Mouse (Mus musculus): ENCODE measurements at regions not wholly inside any gene's neighbourhood (a gene's known extent, or its start where the extent isn't known, plus 50 kb on each side); places are given as distances from the start of the nearest gene placed in this dataset.

DNA sequence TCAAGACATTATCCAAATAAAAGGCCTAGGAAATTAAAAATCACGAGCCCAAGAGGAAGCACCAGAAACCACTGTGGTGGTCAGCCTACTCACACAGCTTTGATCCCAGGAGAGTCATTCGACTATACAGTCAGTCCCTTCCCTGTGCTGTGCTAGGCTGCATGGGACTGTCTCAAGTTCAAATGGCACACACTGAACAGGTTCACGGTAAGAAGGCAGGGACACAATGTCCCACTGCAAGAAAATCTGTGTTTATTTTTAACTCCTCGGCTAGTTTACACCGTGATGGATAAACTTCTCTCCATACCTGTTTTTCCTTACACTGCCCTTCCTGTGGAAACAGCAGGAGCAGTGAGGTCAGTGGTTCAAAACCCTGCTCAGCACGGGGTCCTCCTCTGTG, 165.2 kb upstream of the Klf14 start:
- H3K4me1 ChIP-seq (ENCODE audit: insufficient read depth, low read length) = 0 out of 2 replicates have a peak, but pooled peaks cover 2% of the 10 kb centered on the region
- H3K36me3 ChIP-seq (ENCODE audit: insufficient read depth, low read length) = no peaks in the 10 kb centered on the region
- no peak overlapping the region for H3K4me2 ChIP-seq (replicated peaks; ENCODE audit: low read depth, low read length)
- H3K9me3 ChIP-seq (ENCODE audit: low read length) = no peaks in the 10 kb centered on the region
- H3K27me3 ChIP-seq (ENCODE audit: insufficient read depth, low read length) = no peaks in the 10 kb centered on the region
- no peak for ATAC-seq (ENCODE audit: low FRiP score, low TSS enrichment)
- H3K27ac ChIP-seq (ENCODE audit: low read length) = no peak overlapping the region
- 67% methylated on average over 6 of the region's 6 CpGs for WGBS
- H3K4me3 ChIP-seq (ENCODE audit: low read length) = no peak overlapping the region
- H3K9ac ChIP-seq (replicated peaks; ENCODE audit: low read length) = no peak overlapping the region

DNA sequence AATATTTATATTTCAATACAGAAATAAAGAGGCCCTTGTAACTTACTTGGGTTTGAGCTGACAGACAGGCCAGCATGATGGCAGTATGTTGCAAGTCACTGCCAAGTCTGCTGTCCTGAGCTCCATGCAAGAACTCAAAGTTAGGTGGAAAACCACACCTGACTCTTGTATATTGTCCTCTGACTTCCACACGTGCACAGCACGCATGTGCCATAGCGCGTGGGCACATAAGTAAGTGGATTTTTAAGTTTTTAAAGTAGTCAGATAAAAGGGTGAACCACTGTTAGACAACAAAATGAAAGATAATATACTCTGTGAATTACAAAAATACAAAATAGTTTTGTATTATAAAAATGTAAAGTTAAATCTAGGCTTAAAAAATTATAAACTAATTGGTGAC, 166.0 kb upstream of the Klf14 start:
- 91% methylated on average over 4 of the region's 4 CpGs for WGBS
- no peaks in the 10 kb centered on the region for H3K9me3 ChIP-seq (ENCODE audit: low read length)
- H3K9ac ChIP-seq (replicated peaks; ENCODE audit: low read length) = no peak overlapping the region
- ATAC-seq (ENCODE audit: low FRiP score, low TSS enrichment) = no peak
- 0 out of 2 replicates have a peak, but pooled peaks cover 2% of the 10 kb centered on the region for H3K4me1 ChIP-seq (ENCODE audit: insufficient read depth, low read length)
- no peak overlapping the region for H3K4me3 ChIP-seq (ENCODE audit: low read length)
- H3K36me3 ChIP-seq (ENCODE audit: insufficient read depth, low read length) = no peaks in the 10 kb centered on the region
- H3K4me2 ChIP-seq (replicated peaks; ENCODE audit: low read depth, low read length) = no peak overlapping the region
- no peak overlapping the region for H3K27ac ChIP-seq (ENCODE audit: low read length)
- no peaks in the 10 kb centered on the region for H3K27me3 ChIP-seq (ENCODE audit: insufficient read depth, low read length)

DNA sequence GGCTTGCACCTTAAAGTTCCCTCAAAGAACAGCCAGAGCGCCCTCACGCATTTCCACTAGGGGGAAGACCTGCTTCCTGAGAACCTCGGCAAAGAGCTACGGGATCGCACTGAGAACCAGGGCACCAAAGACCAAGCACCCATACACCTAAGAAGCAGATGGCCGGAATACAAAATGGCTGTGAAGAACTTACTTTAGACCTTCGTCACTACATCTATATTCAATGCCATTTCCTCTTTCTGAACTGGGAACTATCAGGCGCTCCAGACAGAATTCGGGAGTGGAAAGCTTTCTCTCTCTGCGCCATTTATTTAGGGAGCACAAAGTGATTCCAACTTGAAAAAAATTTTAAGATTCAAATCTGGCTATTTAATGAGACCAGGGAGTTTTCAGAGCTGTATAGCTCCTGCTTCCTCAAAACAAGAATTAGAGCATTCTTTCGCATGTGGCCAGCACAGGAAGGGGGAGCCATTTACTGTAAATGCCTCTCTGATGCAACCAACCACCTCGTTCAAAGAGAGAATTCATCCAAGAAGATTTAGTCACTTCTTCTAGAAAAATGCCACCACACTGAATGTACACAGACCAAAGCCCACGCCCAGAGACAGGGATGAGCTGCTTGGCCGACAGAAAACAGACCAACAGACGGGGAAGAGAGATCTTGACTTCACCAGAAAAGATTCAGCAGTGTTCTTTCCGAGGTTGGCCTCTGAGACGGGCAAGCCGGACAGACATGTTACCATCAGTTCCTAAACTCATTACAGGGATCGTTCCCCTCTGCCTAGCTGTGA, 166.6 kb upstream of the Klf14 start:
- no peaks in the 10 kb centered on the region for H3K36me3 ChIP-seq (ENCODE audit: insufficient read depth, low read length)
- H3K4me3 ChIP-seq (ENCODE audit: low read length) = no peak overlapping the region
- no peak overlapping the region for H3K4me2 ChIP-seq (replicated peaks; ENCODE audit: low read depth, low read length)

DNA sequence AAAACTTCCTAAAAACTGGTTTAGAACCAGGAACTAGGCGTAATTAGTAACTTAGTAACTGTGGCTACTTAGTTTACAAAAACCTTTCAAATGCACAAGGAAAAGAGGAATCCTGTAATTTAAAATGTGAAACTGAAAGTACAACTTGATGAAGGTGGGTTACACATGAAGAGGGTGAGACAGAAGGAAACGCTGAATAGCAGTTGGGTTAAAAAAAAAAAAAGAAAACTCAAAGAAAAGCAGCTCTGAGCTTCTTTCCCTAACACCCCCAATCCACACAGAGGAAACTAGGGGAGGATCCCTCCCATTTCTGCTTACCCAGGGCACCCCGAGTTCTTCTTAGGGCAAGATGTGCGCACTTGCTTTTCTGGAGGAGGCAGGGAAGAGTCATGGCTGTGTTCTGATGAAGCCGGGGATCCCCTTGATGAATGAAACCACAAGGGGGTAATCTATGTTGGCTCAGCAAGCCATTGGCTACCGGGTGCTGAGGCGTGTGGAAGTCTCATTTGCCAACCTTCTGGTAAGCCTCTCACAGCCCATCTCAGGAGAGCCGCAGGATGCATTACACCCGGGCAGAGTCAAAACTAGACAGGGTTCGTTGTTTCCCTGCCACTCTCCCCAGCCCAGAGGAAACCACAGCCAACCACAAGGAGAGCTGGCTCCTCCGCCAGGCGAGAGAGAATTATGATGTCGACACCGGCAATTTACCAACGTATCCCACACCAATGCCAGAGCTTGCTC, 167.4 kb upstream of the Klf14 start:
- Histone ChIP-seq H3K4me3 (ENCODE audit: low read length) (no peak overlapping the region), H3K27me3 (ENCODE audit: insufficient read depth, low read length) (no peaks in the 10 kb centered on the region), H3K9me3 (ENCODE audit: low read length) (no peaks in the 10 kb centered on the region), H3K27ac (ENCODE audit: low read length) (no peak overlapping the region), H3K9ac (replicated peaks; ENCODE audit: low read length) (no peak overlapping the region), H3K36me3 (ENCODE audit: insufficient read depth, low read length) (no peaks in the 10 kb centered on the region), H3K4me1 (ENCODE audit: insufficient read depth, low read length) (peaks cover 7% of the 10 kb centered on the region; the same call in 1 of the 2 replicates), H3K4me2 (replicated peaks; ENCODE audit: low read depth, low read length) (no peak overlapping the region)
- WGBS = 82% methylated on average over 15 of the region's 15 CpGs
- no peak for ATAC-seq (ENCODE audit: low FRiP score, low TSS enrichment)

More for the DNA sequence above, 166.6 kb upstream of the Klf14 start:
- Histone ChIP-seq H3K27me3 (ENCODE audit: insufficient read depth, low read length) (no peaks in the 10 kb centered on the region), H3K4me1 (ENCODE audit: insufficient read depth, low read length) (peaks cover 7% of the 10 kb centered on the region; the same call in 1 of the 2 replicates), H3K9me3 (ENCODE audit: low read length) (no peaks in the 10 kb centered on the region), H3K9ac (replicated peaks; ENCODE audit: low read length) (no peak overlapping the region), H3K27ac (ENCODE audit: low read length) (no peak overlapping the region)
- WGBS = 65% methylated on average over 19 of the region's 19 CpGs
- ATAC-seq (ENCODE audit: low FRiP score, low TSS enrichment) = no peak

DNA sequence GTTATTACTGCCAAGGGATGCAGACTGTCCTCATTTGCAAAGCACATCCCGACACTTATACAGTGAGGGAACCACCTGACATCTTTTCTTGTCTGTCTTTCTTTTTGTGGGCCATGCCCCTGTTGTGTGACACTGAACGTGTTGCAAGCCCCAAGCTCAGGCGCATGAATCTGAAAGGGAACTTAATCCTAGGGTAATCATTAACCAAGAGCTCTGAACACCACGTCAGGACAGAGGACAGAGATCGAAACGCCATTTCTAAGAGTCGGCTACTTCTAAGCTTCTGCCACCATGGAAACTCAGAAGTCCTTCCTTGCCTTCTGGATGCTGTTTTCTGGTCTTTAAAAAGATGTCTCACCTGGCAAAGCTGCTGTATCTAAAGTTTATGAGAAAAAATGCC, 170.3 kb upstream of the Klf14 start:
- WGBS = 58% methylated on average over 7 of the region's 7 CpGs
- peak; percentile 42 for ATAC-seq (ENCODE audit: low FRiP score, low TSS enrichment)
- Histone ChIP-seq H3K4me1 (ENCODE audit: insufficient read depth, low read length) (peaks cover 7% of the 10 kb centered on the region; the same call in 1 of the 2 replicates), H3K9me3 (ENCODE audit: low read length) (peaks cover 5% of the 10 kb centered on the region; the same call in 1 of the 2 replicates), H3K4me3 (ENCODE audit: low read length) (no peak overlapping the region), H3K36me3 (ENCODE audit: insufficient read depth, low read length) (no peaks in the 10 kb centered on the region), H3K4me2 (replicated peaks; ENCODE audit: low read depth, low read length) (no peak overlapping the region), H3K9ac (replicated peaks; ENCODE audit: low read length) (no peak overlapping the region), H3K27ac (ENCODE audit: low read length) (peak overlapping the region; percentile 17), H3K27me3 (ENCODE audit: insufficient read depth, low read length) (no peaks in the 10 kb centered on the region)

DNA sequence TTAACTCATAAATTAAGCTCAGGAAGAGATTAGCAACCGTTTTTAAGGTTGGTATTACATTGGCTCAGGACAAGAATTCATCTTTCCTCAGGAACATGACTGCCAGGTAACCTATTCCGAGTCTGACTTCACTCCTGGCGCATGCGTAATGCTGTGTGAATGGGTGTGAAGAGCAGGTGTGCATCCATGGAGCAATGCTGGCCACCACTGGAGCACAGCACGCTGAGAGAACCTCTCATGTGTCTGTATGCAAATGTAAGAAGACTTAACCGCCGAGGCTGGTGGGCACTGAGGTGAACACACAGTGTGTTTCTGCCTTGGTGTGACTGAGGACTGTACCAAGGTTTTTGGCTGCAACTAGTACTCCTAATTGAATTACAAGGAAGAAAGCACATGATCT, 171.1 kb upstream of the Klf14 start:
- H3K36me3 ChIP-seq (ENCODE audit: insufficient read depth, low read length) = no peaks in the 10 kb centered on the region
- H3K4me1 ChIP-seq (ENCODE audit: insufficient read depth, low read length) = peaks cover 7% of the 10 kb centered on the region; the same call in 1 of the 2 replicates
- no peaks in the 10 kb centered on the region for H3K27me3 ChIP-seq (ENCODE audit: insufficient read depth, low read length)
- H3K27ac ChIP-seq (ENCODE audit: low read length) = no peak overlapping the region
- H3K9ac ChIP-seq (replicated peaks; ENCODE audit: low read length) = no peak overlapping the region
- H3K4me3 ChIP-seq (ENCODE audit: low read length) = no peak overlapping the region
- H3K9me3 ChIP-seq (ENCODE audit: low read length) = peaks cover 5% of the 10 kb centered on the region; the same call in 1 of the 2 replicates
- H3K4me2 ChIP-seq (replicated peaks; ENCODE audit: low read depth, low read length) = no peak overlapping the region
- no peak for ATAC-seq (ENCODE audit: low FRiP score, low TSS enrichment)
- WGBS = 68% methylated on average over 7 of the region's 7 CpGs

DNA sequence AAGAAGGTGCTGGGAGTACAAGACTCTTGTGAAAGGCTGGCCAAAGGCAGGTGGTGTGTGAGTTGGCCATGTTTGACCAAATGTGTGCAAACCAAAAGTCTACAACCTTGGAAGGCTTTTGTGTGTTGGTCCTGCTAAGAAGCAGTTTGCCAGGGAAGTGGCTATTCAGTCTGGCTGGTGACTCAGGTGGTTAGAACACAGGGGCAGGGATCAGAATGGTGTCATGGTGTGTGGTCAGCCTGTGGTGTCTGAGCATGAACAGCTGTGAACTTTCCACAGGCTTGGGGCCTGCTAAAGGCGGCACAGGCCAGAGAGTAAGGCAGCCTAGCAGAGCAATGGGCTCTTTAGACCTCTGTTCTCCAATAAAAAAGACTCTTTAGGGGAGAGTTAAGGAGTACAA, 171.6 kb upstream of the Klf14 start:
- no peak overlapping the region for H3K4me3 ChIP-seq (ENCODE audit: low read length)
- 78% methylated on average over 1 of the region's 1 CpGs for WGBS

DNA sequence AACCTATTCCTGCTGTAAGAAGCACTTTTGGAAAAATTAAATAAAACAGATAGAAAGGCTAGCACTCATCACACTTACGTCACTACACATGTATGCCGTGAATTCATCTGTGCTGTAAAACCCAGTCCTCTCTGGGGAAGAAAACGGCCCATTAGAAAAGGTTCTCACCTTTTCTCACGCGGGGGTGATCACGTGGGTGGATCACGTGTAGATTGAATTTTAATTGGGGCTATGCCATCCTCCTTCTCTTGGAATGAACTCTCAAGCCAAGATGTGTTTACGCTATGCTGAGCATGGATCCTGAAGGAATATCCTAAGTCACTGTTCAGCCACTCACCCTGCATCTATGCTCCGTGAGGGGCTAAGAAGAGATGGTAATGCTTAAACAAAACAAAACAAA, 172.8 kb upstream of the Klf14 start:
- Histone ChIP-seq H3K27ac (ENCODE audit: low read length) (no peak overlapping the region), H3K36me3 (ENCODE audit: insufficient read depth, low read length) (no peaks in the 10 kb centered on the region), H3K9ac (replicated peaks; ENCODE audit: low read length) (no peak overlapping the region), H3K4me1 (ENCODE audit: insufficient read depth, low read length) (peaks cover 5% of the 10 kb centered on the region; the same call in 1 of the 2 replicates), H3K4me2 (replicated peaks; ENCODE audit: low read depth, low read length) (no peak overlapping the region), H3K27me3 (ENCODE audit: insufficient read depth, low read length) (no peaks in the 10 kb centered on the region), H3K9me3 (ENCODE audit: low read length) (peaks cover 5% of the 10 kb centered on the region; the same call in 1 of the 2 replicates), H3K4me3 (ENCODE audit: low read length) (no peak overlapping the region)
- 62% methylated on average over 9 of the region's 9 CpGs for WGBS
- no peak for ATAC-seq (ENCODE audit: low FRiP score, low TSS enrichment)

More for the DNA sequence above, 171.6 kb upstream of the Klf14 start:
- no peak overlapping the region for H3K4me2 ChIP-seq (replicated peaks; ENCODE audit: low read depth, low read length)
- H3K4me1 ChIP-seq (ENCODE audit: insufficient read depth, low read length) = peaks cover 7% of the 10 kb centered on the region; the same call in 1 of the 2 replicates
- peaks cover 5% of the 10 kb centered on the region; the same call in 1 of the 2 replicates for H3K9me3 ChIP-seq (ENCODE audit: low read length)
- H3K9ac ChIP-seq (replicated peaks; ENCODE audit: low read length) = no peak overlapping the region
- no peaks in the 10 kb centered on the region for H3K27me3 ChIP-seq (ENCODE audit: insufficient read depth, low read length)
- no peak for ATAC-seq (ENCODE audit: low FRiP score, low TSS enrichment)
- no peaks in the 10 kb centered on the region for H3K36me3 ChIP-seq (ENCODE audit: insufficient read depth, low read length)
- no peak overlapping the region for H3K27ac ChIP-seq (ENCODE audit: low read length)

DNA sequence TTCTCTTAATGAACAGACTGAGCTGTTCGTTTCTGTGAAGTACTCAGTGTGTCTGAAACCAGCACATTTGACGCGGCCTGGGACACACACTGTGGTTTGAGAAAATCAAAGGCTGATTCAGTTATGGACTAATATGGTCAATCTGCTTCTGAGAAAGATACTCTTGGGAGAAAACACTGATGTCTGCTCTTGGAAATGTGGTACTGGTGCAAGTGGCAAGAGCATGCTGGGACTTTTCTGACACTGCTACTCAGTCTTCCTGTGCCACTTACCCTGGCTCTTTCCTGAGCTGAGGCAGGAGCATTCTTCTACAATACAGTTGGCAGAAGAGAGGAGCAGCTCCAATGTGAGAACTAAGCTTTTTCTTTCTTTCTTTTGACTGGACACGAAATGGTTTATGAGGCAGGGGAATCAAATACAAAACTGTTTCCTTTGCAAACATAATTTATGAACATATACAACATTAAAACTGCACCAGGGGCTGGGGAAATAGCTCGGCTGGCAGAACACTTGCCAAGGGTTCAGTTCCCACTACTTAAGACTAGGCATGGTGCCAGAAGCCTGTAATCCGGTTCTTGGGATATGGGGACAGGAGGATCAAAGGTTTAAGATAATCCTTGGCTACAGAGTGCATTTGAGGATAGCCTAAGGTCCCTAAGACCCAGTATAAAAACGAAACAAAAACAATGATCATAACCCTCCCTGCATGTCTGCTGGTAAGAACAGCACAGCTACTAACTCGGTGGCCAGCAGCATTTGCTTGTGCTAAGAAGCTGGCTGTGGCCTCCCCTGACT, 173.7 kb upstream of the Klf14 start:
- no peak for ATAC-seq (ENCODE audit: low FRiP score, low TSS enrichment)
- H3K27me3 ChIP-seq (ENCODE audit: insufficient read depth, low read length) = no peaks in the 10 kb centered on the region
- H3K9ac ChIP-seq (replicated peaks; ENCODE audit: low read length) = no peak overlapping the region
- peaks cover 5% of the 10 kb centered on the region; the same call in 1 of the 2 replicates for H3K9me3 ChIP-seq (ENCODE audit: low read length)
- no peak overlapping the region for H3K4me3 ChIP-seq (ENCODE audit: low read length)
- H3K36me3 ChIP-seq (ENCODE audit: insufficient read depth, low read length) = no peaks in the 10 kb centered on the region
- H3K4me1 ChIP-seq (ENCODE audit: insufficient read depth, low read length) = peaks cover 5% of the 10 kb centered on the region; the same call in 1 of the 2 replicates
- no peak overlapping the region for H3K27ac ChIP-seq (ENCODE audit: low read length)
- WGBS = 66% methylated on average over 8 of the region's 8 CpGs
- H3K4me2 ChIP-seq (replicated peaks; ENCODE audit: low read depth, low read length) = no peak overlapping the region
